Mouse (Mus musculus) lung, embryonic 14.5 days (tissue): ENCODE data around the gene Enpp5. TPM values are rescaled to one million over a fixed set of nuclear protein-coding genes. Genes with fewer than 3 reads are reported as not detected.
A peak's percentile ranks its signal among the peaks of the same experiment; 100 is the strongest.

Experiments used
- ATAC-seq: fragments of 200-750 bp; cut with Nextera tagmentation; 2 replicates; pipeline ENCODE4 v1.8.0; 2017; ENCODE audit warnings: mild to moderate bottlenecking, moderate TSS enrichment, moderate library complexity; ENCODE audit not compliant: insufficient read depth
- DNase-seq: peaks from one replicate; pipeline ENCODE4 v3.0.0-alpha.2; 2015
- H3K27ac ChIP-seq: fragments of 300-500 bp; sonication (generic); 2 replicates; pipeline ENCODE4 v1.5.1; 2014; ENCODE audit warnings: low read depth, mild to moderate bottlenecking, moderate library complexity
- H3K27me3 ChIP-seq: fragments of 300-500 bp; sonication (generic); 2 replicates; pipeline ENCODE4 v1.6.1; 2014; ENCODE audit warnings: low read length, control low read depth; ENCODE audit not compliant: insufficient read depth
- H3K36me3 ChIP-seq: fragments of 300-500 bp; sonication (generic); 2 replicates; pipeline ENCODE4 v1.6.1; 2014; ENCODE audit warnings: control low read depth; ENCODE audit not compliant: insufficient read depth
- H3K4me1 ChIP-seq: fragments of 300-500 bp; sonication (generic); 2 replicates; pipeline ENCODE4 v1.6.1; 2014; ENCODE audit warnings: antibody characterized with exemption, control low read depth; ENCODE audit not compliant: insufficient read depth
- H3K4me2 ChIP-seq: fragments of 300-500 bp; sonication (generic); 2 replicates; pipeline ENCODE4 v1.6.1; 2014; ENCODE audit warnings: mild to moderate bottlenecking
- H3K4me3 ChIP-seq: fragments of 300-500 bp; sonication (generic); 2 replicates; pipeline ENCODE4 v1.5.1; 2014; ENCODE audit warnings: low read depth, low read length
- H3K9ac ChIP-seq: fragments of 300-500 bp; sonication (generic); 2 replicates; pipeline ENCODE4 v1.6.1; 2014
- H3K9me3 ChIP-seq: fragments of 300-500 bp; sonication (generic); 2 replicates; pipeline ENCODE4 v1.6.1; 2016; ENCODE audit warnings: low read depth, low read length, control low read depth
- CTCF ChIP-seq: IDR thresholded peaks from 2 replicates; pipeline ENCODE4 v1.5.1; 2016; ENCODE audit warnings: antibody characterized with exemption, low read depth
- WGBS: fragments of 180-500 bp; shearing (Covaris S2); extraction: QIAGEN DNeasy Blood & Tissue Kit; methylation state at CpG from one replicate; pipeline ENCODE4 v1.1.7; 2014; 5-methylcytosine and 5-hydroxymethylcytosine counted together
- polyA plus RNA-seq: library from polyadenylated mRNA; unstranded; fragments of >200 nt; fragmentation: Nextera tagmentation; extraction: Ambion mirVana; gene quantifications from 2 replicates; pipeline ENCODE4 v1.2.1, GENCODE M21; 2014

The Enpp5 gene
- polyA plus RNA-seq, 1 experiment from 2014 or later = 8.9 TPM

DNA sequence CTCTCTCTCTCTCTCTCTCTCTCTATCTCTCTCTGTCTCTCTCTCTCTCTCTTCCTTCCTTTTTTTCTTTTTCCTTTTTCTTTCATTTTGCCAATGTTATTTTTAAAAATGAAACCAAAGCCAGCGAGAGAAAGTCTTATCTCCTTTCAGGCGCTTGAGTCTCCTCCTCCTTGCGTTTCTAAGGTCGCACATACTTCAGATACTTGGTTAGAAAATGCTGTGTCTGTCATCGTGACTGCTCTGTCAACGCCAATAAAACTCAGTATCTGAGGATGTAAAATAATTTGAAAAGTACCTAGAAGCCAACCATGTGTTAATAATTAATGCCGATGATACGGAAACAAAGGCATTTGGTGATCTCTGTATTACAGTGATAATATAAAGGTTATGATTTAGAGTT lies 57.4 kb downstream of the Enpp5 start:
- Histone ChIP-seq H3K4me3 (no peak overlapping the region), H3K4me1 (no peaks in the 10 kb centered on the region), H3K4me2 (peak overlapping the region; percentile 38)

More for the DNA sequence above, 57.4 kb downstream of the Enpp5 start:
- no peak for ATAC-seq
- no peak for DNase-seq
- no peaks in the 10 kb centered on the region for H3K27me3 ChIP-seq
- no peak overlapping the region for H3K9ac ChIP-seq
- H3K9me3 ChIP-seq = no peaks in the 10 kb centered on the region
- no peak for TF ChIP-seq CTCF
- H3K36me3 ChIP-seq = no peaks in the 10 kb centered on the region
- no peak overlapping the region for H3K27ac ChIP-seq
- 36% methylated on average over 8 of the region's 8 CpGs for WGBS

Other genes starting within 250 kb of the Enpp5 start
- gene Enpp4, start 27.0 kb downstream of the Enpp5 start, polyA plus RNA-seq = 4.8 and 5.7 TPM in 2 replicates
- 3.3 and 4.5 TPM in 2 replicates for gene Clic5, start 109.8 kb downstream of the Enpp5 start, polyA plus RNA-seq